Mouse (Mus musculus) lung, postnatal 0 days (tissue): Measurements from ENCODE around the gene Rb1. TPM values are rescaled to one million over a fixed set of nuclear protein-coding genes. Genes with fewer than 3 reads are reported as not detected.

Experiments used
- ATAC-seq: fragments of 200-750 bp; cut with Nextera tagmentation; 2 replicates; pipeline ENCODE4 v1.8.0; 2017; ENCODE audit warnings: moderate library complexity
- DNase-seq: peaks from one replicate; pipeline ENCODE4 v3.0.0-alpha.2; 2016; ENCODE audit warnings: low spot score
- H3K27ac ChIP-seq: fragments of 300-500 bp; sonication (generic); 2 replicates; pipeline ENCODE4 v1.5.1; 2014; ENCODE audit warnings: antibody characterized with exemption, mild to moderate bottlenecking, low read length, mixed read lengths
- H3K27me3 ChIP-seq: fragments of 300-500 bp; sonication (generic); replicated peaks from 2 replicates; pipeline ENCODE4 v1.6.1; 2014; ENCODE audit warnings: low read length, mixed read lengths; ENCODE audit not compliant: insufficient read depth
- H3K36me3 ChIP-seq: fragments of 300-500 bp; sonication (generic); 2 replicates; pipeline ENCODE4 v1.6.1; 2014; ENCODE audit warnings: low read length, mixed read lengths; ENCODE audit not compliant: insufficient read depth
- H3K4me1 ChIP-seq: fragments of 300-500 bp; sonication (generic); 2 replicates; pipeline ENCODE4 v1.6.1; 2014; ENCODE audit warnings: antibody characterized with exemption, low read depth, low read length, mixed read lengths; ENCODE audit not compliant: insufficient read depth
- H3K4me2 ChIP-seq: fragments of 300-500 bp; sonication (generic); replicated peaks from 2 replicates; pipeline ENCODE4 v1.6.1; 2014; ENCODE audit warnings: low read depth, mild to moderate bottlenecking, low read length, moderate library complexity, mixed read lengths
- H3K4me3 ChIP-seq: fragments of 300-500 bp; sonication (generic); 2 replicates; pipeline ENCODE4 v1.5.1; 2014; ENCODE audit warnings: low read depth, low read length
- H3K9ac ChIP-seq: fragments of 300-500 bp; sonication (generic); replicated peaks from 2 replicates; pipeline ENCODE4 v1.6.1; 2014; ENCODE audit warnings: low read depth, mild to moderate bottlenecking
- H3K9me3 ChIP-seq: fragments of 300-500 bp; sonication (generic); 2 replicates; pipeline ENCODE4 v1.6.1; 2016; ENCODE audit warnings: low read length, mixed read lengths
- CTCF ChIP-seq: IDR thresholded peaks from 2 replicates; pipeline ENCODE4 v1.5.1; 2016; ENCODE audit warnings: antibody characterized with exemption, mild to moderate bottlenecking
- EP300 ChIP-seq: IDR thresholded peaks from 2 replicates; pipeline ENCODE4 v1.6.1; 2016; ENCODE audit warnings: antibody characterized with exemption, mild to moderate bottlenecking, control low read depth
- WGBS: fragments of 180-500 bp; shearing (Covaris S2); extraction: QIAGEN DNeasy Blood & Tissue Kit; methylation state at CpG from one replicate; pipeline ENCODE4 v1.1.7; 2014; 5-methylcytosine and 5-hydroxymethylcytosine counted together
- polyA plus RNA-seq: library from polyadenylated mRNA; unstranded; fragments of >200 nt; fragmentation: Nextera tagmentation; extraction: Ambion mirVana; gene quantifications from 2 replicates; pipeline ENCODE4 v1.2.1, GENCODE M21; 2015

Gene Rb1
- 14.3 and 14.7 TPM in 2 replicates for polyA plus RNA-seq

DNA sequence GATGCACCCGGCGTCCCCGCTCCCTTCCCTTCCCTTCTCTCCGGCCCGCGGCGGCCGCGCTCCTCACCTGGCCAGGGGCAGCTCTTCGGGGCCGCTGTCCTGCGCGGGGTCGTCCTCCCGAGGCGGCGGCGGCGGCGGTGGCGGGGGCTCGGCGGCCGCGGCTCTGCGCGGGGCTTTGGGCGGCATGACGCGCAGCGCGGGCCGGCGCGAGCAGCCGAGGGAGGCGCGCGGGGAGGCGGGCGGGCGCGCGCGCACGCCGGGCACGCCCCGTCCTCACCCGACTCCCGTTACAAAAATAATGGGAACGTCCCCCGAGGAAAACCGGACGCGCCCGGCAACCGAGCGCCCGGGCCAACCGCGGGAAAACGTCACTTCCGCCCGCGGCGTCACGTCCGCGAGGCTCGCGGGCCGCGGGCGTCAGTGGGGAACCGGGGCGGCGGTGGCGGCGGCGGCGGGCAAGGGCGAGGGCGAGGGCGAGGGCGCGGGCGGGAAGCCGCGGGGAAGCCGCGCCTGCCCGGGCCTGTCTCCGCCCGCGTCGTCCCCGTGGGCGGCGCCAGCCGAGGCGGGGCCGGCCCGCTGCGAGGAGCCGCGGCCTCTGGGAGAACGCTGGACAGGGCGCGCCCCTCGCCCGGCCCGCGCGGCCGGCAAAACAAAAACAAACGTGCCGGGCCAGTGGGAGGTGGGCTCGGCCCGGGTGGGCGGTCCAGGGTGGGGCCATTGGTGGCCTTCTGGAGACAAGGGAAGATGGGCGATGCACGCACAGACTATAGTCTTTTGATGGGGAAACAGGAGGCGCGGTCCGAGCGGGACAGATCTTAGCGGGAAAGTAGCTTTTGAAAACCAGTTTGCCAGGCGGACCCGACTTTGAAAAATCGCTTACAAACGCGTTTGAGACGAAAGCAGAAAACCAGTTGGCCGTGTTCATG is at the start of gene Rb1:
TSS of gene Rb1 (minus strand) at position 367 of the 926 bp plus-strand sequence.
- H3K4me2 ChIP-seq, result peak within 1 kb of the TSS; percentile 78
- H3K9ac ChIP-seq, result peak within 1 kb of the TSS; percentile 76
- H3K4me1 ChIP-seq, result no peaks in the 10 kb centered on the region
- H3K27ac ChIP-seq, result peak within 1 kb of the TSS; percentile 93
- H3K27me3 ChIP-seq, result no peaks in the 10 kb centered on the region
- TF ChIP-seq CTCF, result no peak
- TF ChIP-seq EP300, result no peak
- H3K36me3 ChIP-seq, result no peaks in the 10 kb centered on the region
- DNase-seq, result peak; percentile 90
- peak; percentile 94 for ATAC-seq
- under 1% methylated on average over 62 of the region's 135 CpGs for WGBS
- peak within 1 kb of the TSS; percentile 85 for H3K4me3 ChIP-seq
- no peaks in the 10 kb centered on the region for H3K9me3 ChIP-seq

DNA sequence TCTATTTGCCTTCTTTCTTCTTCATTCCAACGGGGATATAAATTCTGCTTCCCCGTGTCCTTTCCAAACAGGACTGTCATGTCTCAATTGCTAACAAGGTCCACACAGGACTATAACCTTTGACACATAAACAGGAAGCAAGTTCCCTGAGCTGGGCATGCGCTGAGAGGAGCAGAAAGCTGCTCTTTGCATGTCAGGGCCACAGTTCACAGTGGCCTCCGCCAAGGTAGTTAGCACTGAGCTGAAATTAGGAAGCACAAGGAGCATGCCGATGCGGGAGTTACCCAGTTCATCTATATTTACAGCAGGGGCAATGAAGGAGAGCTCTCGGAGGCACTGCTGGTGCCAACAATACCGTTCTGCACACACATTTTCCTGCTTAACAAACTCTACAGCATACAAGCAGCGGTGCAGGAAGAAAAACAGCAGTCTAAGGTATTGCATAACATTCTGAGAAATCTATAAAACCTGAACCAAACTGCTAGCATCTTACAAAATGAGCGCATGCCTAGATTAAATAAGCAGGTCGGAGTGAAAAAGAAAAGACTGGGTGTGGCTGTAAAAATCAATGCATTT is 48.8 kb upstream of the Rb1 start:
- Histone ChIP-seq H3K27me3 (no peaks in the 10 kb centered on the region), H3K4me1 (peaks cover 30% of the 10 kb centered on the region; the same call in 1 of the 2 replicates), H3K4me2 (no peak overlapping the region; the same call in 1 of the 2 replicates), H3K9ac (no peak overlapping the region), H3K36me3 (peaks cover 17% of the 10 kb centered on the region), H3K4me3 (no peak overlapping the region), H3K27ac (peak overlapping the region; percentile 35; the same call in 1 of the 2 replicates), H3K9me3 (no peaks in the 10 kb centered on the region)
- DNase-seq (peak; percentile 53), ATAC-seq (0 out of 2 replicates have a peak, but pooled peaks have one; percentile 13)
- WGBS, result 39% methylated on average over 11 of the region's 11 CpGs
- TF ChIP-seq CTCF (no peak), EP300 (no peak)

DNA sequence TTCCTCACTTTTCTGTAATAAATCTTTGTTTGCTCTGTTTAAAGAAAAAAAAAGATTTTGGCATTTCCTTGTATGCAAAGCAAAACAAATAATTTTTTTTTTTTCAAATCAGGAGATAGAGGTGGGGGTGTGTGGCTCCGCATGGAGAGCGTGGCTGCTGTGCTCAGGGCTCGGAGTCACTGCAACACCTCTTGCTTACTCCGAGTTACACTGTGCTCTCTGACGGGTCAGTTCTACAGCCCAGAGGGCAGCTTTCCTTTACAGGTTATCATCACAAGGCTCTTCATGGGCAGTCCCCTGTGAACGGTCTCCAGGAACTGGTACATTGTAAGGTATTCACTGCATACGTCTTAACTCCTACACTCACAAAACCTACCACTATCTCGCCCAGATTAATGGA is 48.0 kb upstream of the Rb1 start:
- ATAC-seq, result no peak
- Histone ChIP-seq H3K4me3 (no peak overlapping the region), H3K9ac (no peak overlapping the region), H3K27ac (no peak overlapping the region), H3K4me2 (no peak overlapping the region), H3K27me3 (no peaks in the 10 kb centered on the region), H3K36me3 (peaks cover 9% of the 10 kb centered on the region; the same call in 1 of the 2 replicates), H3K4me1 (peaks cover 30% of the 10 kb centered on the region; the same call in 1 of the 2 replicates), H3K9me3 (no peaks in the 10 kb centered on the region)
- DNase-seq, result no peak
- TF ChIP-seq CTCF (no peak), EP300 (no peak)
- WGBS, result 46% methylated on average over 8 of the region's 8 CpGs

DNA sequence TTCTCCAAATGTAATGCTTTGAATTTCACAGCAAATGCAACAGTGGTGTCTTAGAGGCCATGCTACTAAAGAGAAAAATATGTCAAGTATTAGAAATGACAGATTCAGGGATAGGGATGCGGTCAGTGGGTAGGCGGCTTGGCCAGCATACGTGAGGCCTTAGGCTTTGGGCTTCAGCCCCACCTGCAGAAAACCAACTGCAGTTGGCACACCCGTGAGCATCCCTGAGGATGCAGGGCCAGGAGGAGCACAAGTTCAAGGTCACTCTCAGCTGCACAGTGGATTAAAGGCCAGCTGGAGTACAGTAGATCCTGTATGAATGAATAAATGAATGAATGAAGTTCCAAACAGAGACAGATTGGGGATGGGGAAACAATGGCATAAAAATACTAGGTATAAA is 47.4 kb upstream of the Rb1 start:
- Histone ChIP-seq H3K4me2 (no peak overlapping the region), H3K9me3 (no peaks in the 10 kb centered on the region), H3K36me3 (peaks cover 13% of the 10 kb centered on the region), H3K9ac (no peak overlapping the region), H3K27me3 (no peaks in the 10 kb centered on the region), H3K4me1 (peaks cover 30% of the 10 kb centered on the region; the same call in 1 of the 2 replicates), H3K27ac (no peak overlapping the region), H3K4me3 (no peak overlapping the region)
- no peak for TF ChIP-seq EP300
- no peak for TF ChIP-seq CTCF
- ATAC-seq (no peak), DNase-seq (no peak)
- 84% methylated on average over 4 of the region's 4 CpGs for WGBS

- H3K9me3 ChIP-seq, result no peaks in the 10 kb centered on the region
- no peak for DNase-seq
- peaks cover 30% of the 10 kb centered on the region; the same call in 1 of the 2 replicates for H3K4me1 ChIP-seq
- ATAC-seq, result no peak
- no peak overlapping the region for H3K4me2 ChIP-seq
- H3K36me3 ChIP-seq, result peaks cover 23% of the 10 kb centered on the region
- no peak overlapping the region for H3K27ac ChIP-seq
- 84% methylated on average over 4 of the region's 4 CpGs for WGBS
- H3K27me3 ChIP-seq, result no peaks in the 10 kb centered on the region
- H3K9ac ChIP-seq, result no peak overlapping the region
- TF ChIP-seq EP300, result no peak
- no peak for TF ChIP-seq CTCF
- H3K4me3 ChIP-seq, result no peak overlapping the region
Observed at GRCm38 (mm10) chr14:73371577-73371976, 46.0 kb upstream of the Rb1 start.

GRCm38 (mm10) chr14:73370695-73371372 is 45.2 kb upstream of the Rb1 start:
- ATAC-seq (peak; percentile 50), DNase-seq (peak; percentile 30)
- Histone ChIP-seq H3K27me3 (no peaks in the 10 kb centered on the region), H3K27ac (0 out of 2 replicates have a peak overlapping the region, but pooled peaks have one; percentile 51), H3K36me3 (peaks cover 31% of the 10 kb centered on the region), H3K4me1 (peaks cover 30% of the 10 kb centered on the region; the same call in 1 of the 2 replicates), H3K9me3 (no peaks in the 10 kb centered on the region), H3K4me2 (no peak overlapping the region), H3K4me3 (no peak overlapping the region), H3K9ac (no peak overlapping the region)
- 49% methylated on average over 23 of the region's 23 CpGs for WGBS
- TF ChIP-seq EP300, result peak; percentile 70
- TF ChIP-seq CTCF, result no peak
